Mouse (Mus musculus) stomach, postnatal 0 days (tissue): ENCODE measurements around the gene Gzmc.

ENCODE experiments used
- CTCF ChIP-seq: IDR thresholded peaks from 2 replicates; pipeline ENCODE4 v1.5.1; 2016; ENCODE audit warnings: antibody characterized with exemption, low read depth, mild to moderate bottlenecking, moderate library complexity
- EP300 ChIP-seq: optimal IDR thresholded peaks from 2 replicates; pipeline ENCODE3; 2016; ENCODE audit warnings: antibody characterized with exemption

DNA sequence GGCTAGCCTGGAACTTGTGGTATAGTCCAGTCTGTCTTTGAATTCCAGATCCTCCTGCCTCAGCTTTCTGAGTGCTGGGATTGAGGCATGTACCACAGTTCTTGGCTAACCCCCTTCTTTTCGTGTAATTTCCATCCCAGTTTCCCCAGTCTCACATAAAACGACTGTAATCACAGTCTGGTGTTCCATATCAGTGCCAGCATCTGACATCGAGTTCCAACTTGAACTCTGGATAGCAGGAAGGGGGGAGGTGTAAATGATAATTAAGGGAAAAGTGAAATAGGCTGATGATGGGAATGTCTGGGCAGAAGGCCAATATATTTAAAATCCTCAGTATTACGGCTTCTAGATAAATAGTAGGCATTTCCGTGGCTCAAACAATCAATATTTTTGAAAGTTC, 46.6 kb upstream of the Gzmc start:
- TF ChIP-seq EP300 (no peak), CTCF (no peak)
